Comparison of ENCODE assay signal across 9 mouse cellular contexts in the genomic region with DNA sequence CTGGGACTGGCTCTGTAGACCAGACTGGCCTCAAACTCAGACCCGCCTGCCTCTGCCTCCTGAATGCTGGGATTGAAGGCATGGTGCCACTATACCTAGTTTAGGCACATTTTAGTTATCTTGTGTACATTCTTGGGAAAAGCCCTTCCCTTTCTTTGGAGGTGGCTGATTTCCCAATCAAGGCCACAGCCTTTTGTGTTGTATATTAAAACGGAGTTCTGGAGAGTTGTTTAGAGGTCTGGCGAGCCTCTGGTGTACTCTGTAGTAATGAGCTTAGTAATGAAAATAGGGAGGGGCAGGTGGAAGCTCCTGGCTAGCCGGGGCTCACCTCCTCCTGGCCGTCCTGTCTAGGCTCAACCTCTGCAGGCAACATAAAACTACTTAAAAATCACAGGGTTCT. TPM values are rescaled to one million over a fixed set of nuclear protein-coding genes. Genes with fewer than 3 reads are reported as not detected.
DNase-seq lines count a peak whose midpoint lies in the region; ATAC-seq and TF ChIP-seq lines count a peak whose summit lies in the region.
"Had no signal": no experiment of that assay in that cellular context is flagged by ENCODE, and none has a peak within 500 bp of the region (broad histone marks: within the 10 kb centered on the region; RNA-seq: fewer than 3 reads in every experiment).

No protein-coding gene starts in this region.

- no peak for TF ChIP-seq CTCF in thymus, adult 2 months (IDR thresholded peaks at IDR 0.05; ENCODE audit: borderline replicate concordance, control insufficient read depth, extremely low read depth, insufficient read depth, low read length, poor library complexity)

- 27% methylated on average over 5 of the region's 5 CpGs for WGBS in heart, embryonic 14.5 days
- 16% methylated on average over 5 of the region's 5 CpGs for WGBS in hindbrain, embryonic 14.5 days
- 17% methylated on average over 5 of the region's 5 CpGs for WGBS in midbrain, embryonic 12.5 days
- WGBS in thymus, adult 2 months, result 97% methylated on average over 5 of the region's 5 CpGs

- H3K27me3 ChIP-seq in heart, embryonic 14.5 days (ENCODE audit: control insufficient read depth, insufficient read depth, low read length), result no peaks in the 10 kb centered on the region
- no peaks in the 10 kb centered on the region; the same call in 1 of the 2 replicates for H3K27me3 ChIP-seq in hindbrain, embryonic 14.5 days (ENCODE audit: control insufficient read depth, insufficient read depth, low read length)
- H3K27me3 ChIP-seq in midbrain, embryonic 12.5 days, result 0 out of 2 replicates have a peak, but pooled peaks cover 5% of the 10 kb centered on the region
- H3K27me3 ChIP-seq in thymus, adult 2 months (ENCODE audit: control insufficient read depth, insufficient read depth, low read length), result no peaks in the 10 kb centered on the region

- H3K27ac ChIP-seq in heart, embryonic 14.5 days (replicated peaks in 1 of 2; ENCODE audit: control insufficient read depth in 1 of 2, insufficient read depth in 1 of 2, low read depth in 2 of 2, low read length in 2 of 2), result peak overlapping the region; percentile 37 to 99
- no peak overlapping the region for H3K27ac ChIP-seq in hindbrain, embryonic 14.5 days
- H3K27ac ChIP-seq in midbrain, embryonic 12.5 days (replicated peaks), result no peak overlapping the region
- H3K27ac ChIP-seq in thymus, adult 2 months (ENCODE audit: control insufficient read depth, insufficient read depth, low read length), result no peak overlapping the region

- H3K4me1 ChIP-seq in heart, embryonic 14.5 days (ENCODE audit: control insufficient read depth in 2 of 2, insufficient read depth in 2 of 2, low read length in 2 of 2), result peaks cover 24 to 76% of the 10 kb centered on the region in 2 experiments
- peaks cover 10% of the 10 kb centered on the region for H3K4me1 ChIP-seq in hindbrain, embryonic 14.5 days (replicated peaks; ENCODE audit: control insufficient read depth, insufficient read depth, low read length)
- H3K4me1 ChIP-seq in midbrain, embryonic 12.5 days, result peaks cover 48% of the 10 kb centered on the region
- peaks cover 19% of the 10 kb centered on the region for H3K4me1 ChIP-seq in thymus, adult 2 months (replicated peaks; ENCODE audit: control insufficient read depth, insufficient read depth, low read length)

- TF ChIP-seq POLR2A in thymus, adult 2 months (IDR thresholded peaks at IDR 0.05; ENCODE audit: control insufficient read depth, extremely low read depth, insufficient read depth, low read length, poor library complexity), result no peak

- ATAC-seq in heart, embryonic 14.5 days (ENCODE audit: insufficient number of reproducible peaks, insufficient read depth, low FRiP score, low read depth), result no peak
- ATAC-seq in hindbrain, embryonic 14.5 days (ENCODE audit: low FRiP score), result no peak
- no peak for ATAC-seq in midbrain, embryonic 12.5 days (ENCODE audit: low FRiP score, low read depth)

- peak overlapping the region; percentile 97 for H3K9ac ChIP-seq in heart, embryonic 14.5 days (ENCODE audit: low read length)
- peak overlapping the region; percentile 78; the same call in 1 of the 2 replicates for H3K9ac ChIP-seq in hindbrain, embryonic 14.5 days
- H3K9ac ChIP-seq in midbrain, embryonic 12.5 days (replicated peaks), result peak overlapping the region; percentile 73; the same call in 1 of the 2 replicates

- no peaks in the 10 kb centered on the region for H3K9me3 ChIP-seq in heart, embryonic 14.5 days (ENCODE audit: control insufficient read depth, low read length)
- no peaks in the 10 kb centered on the region for H3K9me3 ChIP-seq in hindbrain, embryonic 14.5 days (ENCODE audit: control insufficient read depth, low read length)
- no peaks in the 10 kb centered on the region for H3K9me3 ChIP-seq in midbrain, embryonic 12.5 days

- H3K36me3 ChIP-seq in heart, embryonic 14.5 days (ENCODE audit: control insufficient read depth, insufficient read depth, low read length), result peaks cover 31% of the 10 kb centered on the region
- H3K36me3 ChIP-seq in hindbrain, embryonic 14.5 days (replicated peaks; ENCODE audit: control insufficient read depth, insufficient read depth), result no peaks in the 10 kb centered on the region
- no peaks in the 10 kb centered on the region for H3K36me3 ChIP-seq in midbrain, embryonic 12.5 days
- H3K36me3 ChIP-seq in thymus, adult 2 months (ENCODE audit: control insufficient read depth, insufficient read depth, low read length), result no peaks in the 10 kb centered on the region

- no peak for DNase-seq in heart, adult 9 months (ENCODE audit: low spot score in 2 of 2)
- DNase-seq in R1 (ENCODE audit: low read depth, low spot score), result peak; percentile 86
- DNase-seq in hindbrain, embryonic 14.5 days (ENCODE audit: low spot score), result no peak
- DNase-seq in thymus, adult 2 months, result no peak
- DNase-seq in ovary, postnatal 36 days (ENCODE audit: low spot score), result no peak
- DNase-seq in layer of hippocampus, adult 8-10 months (ENCODE audit: low spot score in 2 of 2), result no peak
- DNase-seq: thymus, adult 18-20 months had no signal

- peak overlapping the region; percentile 90 to 100 for H3K4me3 ChIP-seq in heart, embryonic 14.5 days (ENCODE audit: control insufficient read depth in 1 of 2, insufficient read depth in 1 of 2, low read depth in 1 of 2, low read length in 2 of 2)
- peak overlapping the region; percentile 77 for H3K4me3 ChIP-seq in hindbrain, embryonic 14.5 days (replicated peaks; ENCODE audit: low read length)
- peak overlapping the region; percentile 76 for H3K4me3 ChIP-seq in midbrain, embryonic 12.5 days
- no peak overlapping the region for H3K4me3 ChIP-seq in thymus, adult 2 months (ENCODE audit: control insufficient read depth, insufficient read depth, low read length)

- H3K4me2 ChIP-seq in heart, embryonic 14.5 days (ENCODE audit: low read length), result peak overlapping the region; percentile 68
- peak overlapping the region; percentile 86; the same call in 1 of the 2 replicates for H3K4me2 ChIP-seq in hindbrain, embryonic 14.5 days (replicated peaks)
- peak overlapping the region; percentile 76 for H3K4me2 ChIP-seq in midbrain, embryonic 12.5 days (replicated peaks)

RNA-seq across cellular contexts. Expression of gene Slc2a1, which starts 2.0 kb away (rescaled TPM):
- polyA plus RNA-seq in heart, embryonic 14.5 days (2014; fragmentation: Nextera tagmentation; extraction: Ambion mirVana), result 159 and 166 TPM in 2 replicates
- polyA plus RNA-seq in hindbrain, embryonic 14.5 days (2014; fragmentation: Nextera tagmentation; extraction: Ambion mirVana), result 86.5 and 92.1 TPM in 2 replicates
- 116 TPM in 2 replicates for polyA plus RNA-seq in midbrain, embryonic 12.5 days (2016; fragmentation: Nextera tagmentation; extraction: Ambion mirVana)
- 42.2 and 42.5 TPM in 2 replicates for polyA plus RNA-seq in thymus, adult 2 months (2012; rRNA removed)
- total RNA-seq in layer of hippocampus, adult 8-10 months (2022), result 10 to 100 TPM; 86.4 to 96.6 (median 91.0) TPM

Comparison
In these comparisons a context has a peak if more than half of its experiments do, and no peak if none do; other contexts are left out.
1. H3K27ac ChIP-seq: peak in heart, embryonic 14.5 days (2 of 2); none in hindbrain, embryonic 14.5 days (single experiment), midbrain, embryonic 12.5 days (single experiment) and thymus, adult 2 months (single experiment).
2. Peak in every context shown above with its lines, with median percentiles within 50 percentile points of each other: H3K4me2 ChIP-seq and H3K9ac ChIP-seq.